Mouse (Mus musculus) E14TG2a.4 (cell line): ENCODE results near the gene Gnaq.
A peak's percentile ranks its signal among the peaks of the same experiment; 100 is the strongest.

ENCODE experiments used
- CTCF ChIP-seq: conservative IDR thresholded peaks from 2 replicates; pipeline ENCODE4 v1.5.1; 2014; ENCODE audit warnings: low read length
- NANOG ChIP-seq: IDR thresholded peaks from 2 replicates; pipeline ENCODE4 v1.6.1; 2014; ENCODE audit warnings: borderline replicate concordance, low read length, mixed read lengths
- POU5F1 ChIP-seq: IDR thresholded peaks from 2 replicates; pipeline ENCODE4 v1.6.1; 2014; ENCODE audit warnings: low read length, borderline replicate concordance

GRCm38 (mm10) chr19:16260435-16260832 lies 127.8 kb downstream of the Gnaq start:
- TF ChIP-seq CTCF = peak; percentile 69
- TF ChIP-seq POU5F1 = no peak
- TF ChIP-seq NANOG = no peak
